Mouse (Mus musculus) liver, adult 2 months (tissue): ENCODE measurements around the gene Wdr83.

Experiments
- CTCF ChIP-seq: fragments of 200-500 bp; IDR thresholded peaks from 2 replicates; pipeline ENCODE4 v1.5.1; 2011; ENCODE audit warnings: low read depth, low read length, control low read depth
- POLR2A ChIP-seq: fragments of 200-500 bp; IDR thresholded peaks from 2 replicates; pipeline ENCODE4 v1.6.1; 2011; ENCODE audit warnings: low read length, control low read depth; ENCODE audit not compliant: insufficient read depth; ENCODE audit errors: extremely low read depth

GRCm38 (mm10) chr8:85073041-85073612, 8.0 kb downstream of the Wdr83 start:
- TF ChIP-seq CTCF (no peak), POLR2A (no peak)
